Mouse (Mus musculus): ENCODE results near the gene Unc79. TPM values are rescaled to one million over a fixed set of nuclear protein-coding genes. Genes with fewer than 3 reads are reported as not detected.

Unc79 gene
- polyA plus RNA-seq, 1 experiment from 2014 or later, result 0.07 TPM

GRCm38 (mm10) chr12:103073953-103074352 is 125.3 kb downstream of the Unc79 start:
- H3K27me3 ChIP-seq (ENCODE audit: insufficient read depth, low read length), result no peaks in the 10 kb centered on the region
- no peak overlapping the region for H3K4me2 ChIP-seq (ENCODE audit: low read length)
- H3K27ac ChIP-seq, result no peak overlapping the region
- ATAC-seq (replicated peaks; ENCODE audit: low FRiP score, low read depth), result no peak
- no peak for TF ChIP-seq CTCF (IDR thresholded peaks at IDR 0.05; ENCODE audit: low read depth)
- WGBS, result 91% methylated on average over 4 of the region's 4 CpGs
- no peaks in the 10 kb centered on the region for H3K36me3 ChIP-seq (ENCODE audit: insufficient read depth, low read length)
- H3K4me1 ChIP-seq (replicated peaks; ENCODE audit: insufficient read depth, low read length), result no peaks in the 10 kb centered on the region
- DNase-seq (ENCODE audit: low spot score), result no peak
- H3K4me3 ChIP-seq (replicated peaks; ENCODE audit: low read depth, low read length), result no peak overlapping the region
- H3K9me3 ChIP-seq (replicated peaks; ENCODE audit: low read length), result no peaks in the 10 kb centered on the region
- H3K9ac ChIP-seq (ENCODE audit: low read depth, low read length), result no peak overlapping the region

- no peaks in the 10 kb centered on the region for H3K36me3 ChIP-seq (ENCODE audit: insufficient read depth, low read length)
- no peaks in the 10 kb centered on the region for H3K9me3 ChIP-seq (replicated peaks; ENCODE audit: low read length)
- no peak overlapping the region for H3K9ac ChIP-seq (ENCODE audit: low read depth, low read length)
- ATAC-seq (replicated peaks; ENCODE audit: low FRiP score, low read depth) (no peak), DNase-seq (ENCODE audit: low spot score) (no peak)
- no peaks in the 10 kb centered on the region for H3K27me3 ChIP-seq (ENCODE audit: insufficient read depth, low read length)
- 56% methylated on average over 7 of the region's 7 CpGs for WGBS
- H3K4me3 ChIP-seq (replicated peaks; ENCODE audit: low read depth, low read length), result no peak overlapping the region
- no peaks in the 10 kb centered on the region for H3K4me1 ChIP-seq (replicated peaks; ENCODE audit: insufficient read depth, low read length)
- no peak for TF ChIP-seq CTCF (IDR thresholded peaks at IDR 0.05; ENCODE audit: low read depth)
- no peak overlapping the region for H3K27ac ChIP-seq
- H3K4me2 ChIP-seq (ENCODE audit: low read length), result no peak overlapping the region
These were observed 130.1 kb downstream of the Unc79 start for GRCm38 (mm10) chr12:103078751-103079150.

GRCm38 (mm10) chr12:103080055-103080454 is 131.4 kb downstream of the Unc79 start:
- H3K9me3 ChIP-seq (replicated peaks; ENCODE audit: low read length), result no peaks in the 10 kb centered on the region
- no peak for TF ChIP-seq CTCF (IDR thresholded peaks at IDR 0.05; ENCODE audit: low read depth)
- no peak overlapping the region for H3K27ac ChIP-seq
- no peaks in the 10 kb centered on the region for H3K27me3 ChIP-seq (ENCODE audit: insufficient read depth, low read length)
- H3K4me3 ChIP-seq (replicated peaks; ENCODE audit: low read depth, low read length), result no peak overlapping the region
- ATAC-seq (replicated peaks; ENCODE audit: low FRiP score, low read depth) (no peak), DNase-seq (ENCODE audit: low spot score) (no peak)
- no peaks in the 10 kb centered on the region for H3K4me1 ChIP-seq (replicated peaks; ENCODE audit: insufficient read depth, low read length)
- no peak overlapping the region for H3K9ac ChIP-seq (ENCODE audit: low read depth, low read length)
- WGBS, result 79% methylated on average over 3 of the region's 3 CpGs
- H3K36me3 ChIP-seq (ENCODE audit: insufficient read depth, low read length), result no peaks in the 10 kb centered on the region
- no peak overlapping the region for H3K4me2 ChIP-seq (ENCODE audit: low read length)

- no peak for TF ChIP-seq CTCF (IDR thresholded peaks at IDR 0.05; ENCODE audit: low read depth)
- no peak for ATAC-seq (replicated peaks; ENCODE audit: low FRiP score, low read depth)
- H3K36me3 ChIP-seq (ENCODE audit: insufficient read depth, low read length), result no peaks in the 10 kb centered on the region
- WGBS, result 64% methylated on average over 6 of the region's 6 CpGs
- no peak overlapping the region for H3K4me3 ChIP-seq (replicated peaks; ENCODE audit: low read depth, low read length)
- no peak overlapping the region for H3K9ac ChIP-seq (ENCODE audit: low read depth, low read length)
- H3K27me3 ChIP-seq (ENCODE audit: insufficient read depth, low read length), result no peaks in the 10 kb centered on the region
- H3K4me2 ChIP-seq (ENCODE audit: low read length), result no peak overlapping the region
- no peaks in the 10 kb centered on the region for H3K9me3 ChIP-seq (replicated peaks; ENCODE audit: low read length)
- no peaks in the 10 kb centered on the region for H3K4me1 ChIP-seq (replicated peaks; ENCODE audit: insufficient read depth, low read length)
- no peak overlapping the region for H3K27ac ChIP-seq
- peak; percentile 35 for DNase-seq (ENCODE audit: low spot score)
These were observed 143.2 kb downstream of the Unc79 start for GRCm38 (mm10) chr12:103091831-103092230.

GRCm38 (mm10) chr12:103095160-103095559 is 146.5 kb downstream of the Unc79 start:
- no peaks in the 10 kb centered on the region for H3K9me3 ChIP-seq (replicated peaks; ENCODE audit: low read length)
- no peak overlapping the region for H3K27ac ChIP-seq
- no peaks in the 10 kb centered on the region for H3K27me3 ChIP-seq (ENCODE audit: insufficient read depth, low read length)
- no peaks in the 10 kb centered on the region for H3K36me3 ChIP-seq (ENCODE audit: insufficient read depth, low read length)
- DNase-seq (ENCODE audit: low spot score) (no peak), ATAC-seq (replicated peaks; ENCODE audit: low FRiP score, low read depth) (no peak)
- no peak overlapping the region for H3K4me2 ChIP-seq (ENCODE audit: low read length)
- TF ChIP-seq CTCF (IDR thresholded peaks at IDR 0.05; ENCODE audit: low read depth), result no peak
- H3K9ac ChIP-seq (ENCODE audit: low read depth, low read length), result no peak overlapping the region
- WGBS, result 62% methylated on average over 5 of the region's 5 CpGs
- no peak overlapping the region for H3K4me3 ChIP-seq (replicated peaks; ENCODE audit: low read depth, low read length)
- no peaks in the 10 kb centered on the region for H3K4me1 ChIP-seq (replicated peaks; ENCODE audit: insufficient read depth, low read length)

GRCm38 (mm10) chr12:103099185-103099584 is 150.5 kb downstream of the Unc79 start:
- ATAC-seq (replicated peaks; ENCODE audit: low FRiP score, low read depth), result peak; percentile 46; the same call in 1 of the 2 replicates
- no peaks in the 10 kb centered on the region for H3K4me1 ChIP-seq (replicated peaks; ENCODE audit: insufficient read depth, low read length)
- no peaks in the 10 kb centered on the region for H3K9me3 ChIP-seq (replicated peaks; ENCODE audit: low read length)
- no peaks in the 10 kb centered on the region for H3K27me3 ChIP-seq (ENCODE audit: insufficient read depth, low read length)
- no peak overlapping the region for H3K4me2 ChIP-seq (ENCODE audit: low read length)
- peak; percentile 54 for TF ChIP-seq CTCF (IDR thresholded peaks at IDR 0.05; ENCODE audit: low read depth)
- no peaks in the 10 kb centered on the region for H3K36me3 ChIP-seq (ENCODE audit: insufficient read depth, low read length)
- no peak overlapping the region for H3K4me3 ChIP-seq (replicated peaks; ENCODE audit: low read depth, low read length)
- DNase-seq (ENCODE audit: low spot score), result peak; percentile 69
- H3K27ac ChIP-seq, result no peak overlapping the region
- H3K9ac ChIP-seq (ENCODE audit: low read depth, low read length), result no peak overlapping the region
- 64% methylated on average over 1 of the region's 1 CpGs for WGBS

- DNase-seq (ENCODE audit: low spot score) (no peak), ATAC-seq (replicated peaks; ENCODE audit: low FRiP score, low read depth) (no peak)
- Histone ChIP-seq H3K27me3 (ENCODE audit: insufficient read depth, low read length) (no peaks in the 10 kb centered on the region), H3K4me3 (replicated peaks; ENCODE audit: low read depth, low read length) (no peak overlapping the region), H3K9me3 (replicated peaks; ENCODE audit: low read length) (no peaks in the 10 kb centered on the region), H3K27ac (no peak overlapping the region), H3K4me2 (ENCODE audit: low read length) (no peak overlapping the region), H3K4me1 (replicated peaks; ENCODE audit: insufficient read depth, low read length) (no peaks in the 10 kb centered on the region), H3K9ac (ENCODE audit: low read depth, low read length) (no peak overlapping the region), H3K36me3 (ENCODE audit: insufficient read depth, low read length) (no peaks in the 10 kb centered on the region)
- TF ChIP-seq CTCF (IDR thresholded peaks at IDR 0.05; ENCODE audit: low read depth), result peak; percentile 47
- 71% methylated on average over 5 of the region's 5 CpGs for WGBS
These were observed 151.4 kb downstream of the Unc79 start for GRCm38 (mm10) chr12:103100088-103100487.

All from kidney, postnatal 0 days (tissue).